Mouse (Mus musculus): ENCODE data around the gene Cdnf. TPM values are rescaled to one million over a fixed set of nuclear protein-coding genes. Genes with fewer than 3 reads are reported as not detected.
A peak's percentile ranks its signal among the peaks of the same experiment; 100 is the strongest.

The Cdnf gene
- total and polyA plus RNA-seq, 2 experiments, result 0.46 TPM; not detected in 1

DNA sequence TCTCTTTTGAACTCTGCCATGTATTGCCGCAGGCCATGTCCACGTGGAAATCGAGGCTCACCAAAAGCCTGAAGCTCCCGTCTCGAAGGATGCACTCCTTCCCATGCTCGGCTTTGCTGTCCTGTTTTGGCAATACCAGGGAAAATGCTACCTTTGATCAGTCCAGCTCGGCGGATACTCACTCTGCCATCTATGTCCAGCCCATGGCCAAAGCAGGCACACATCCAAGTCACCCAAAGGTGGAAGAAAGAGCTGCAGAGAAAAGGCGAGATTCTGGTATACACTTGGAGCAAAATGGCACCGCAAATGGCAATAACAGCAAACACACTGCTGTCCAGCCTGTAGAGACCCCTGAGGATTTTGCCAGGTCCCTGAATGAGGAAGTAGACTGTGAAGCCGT lies 57.8 kb downstream of the Cdnf start:
- Histone ChIP-seq H3K36me3 (ENCODE audit: control insufficient read depth, insufficient read depth, low read length) (no peaks in the 10 kb centered on the region), H3K27me3 (ENCODE audit: control insufficient read depth, insufficient read depth, low read length) (no peaks in the 10 kb centered on the region), H3K79me2 (ENCODE audit: control insufficient read depth, insufficient read depth, low read length) (no peaks in the 10 kb centered on the region), H3K27ac (replicated peaks; ENCODE audit: insufficient read depth, low read depth, low read length) (peak overlapping the region; percentile 67; the same call in 1 of the 2 replicates), H3K4me3 (ENCODE audit: insufficient read depth, low read depth, low read length) (peak overlapping the region; percentile 51), H3K9ac (ENCODE audit: low read depth, low read length) (peak overlapping the region; percentile 18; the same call in 1 of the 2 replicates), H3K4me1 (ENCODE audit: control insufficient read depth, insufficient read depth, low read length) (0 out of 2 replicates have a peak, but pooled peaks cover 2% of the 10 kb centered on the region)
- DNase-seq (ENCODE audit: extremely low read depth, low read depth, low spot score), result peak; percentile 88
- WGBS, result 45% methylated on average over 11 of the region's 11 CpGs
- no peak for TF ChIP-seq POLR2A (IDR thresholded peaks at IDR 0.05; ENCODE audit: extremely low read depth, insufficient read depth, low read length)
- TF ChIP-seq CTCF (IDR thresholded peaks at IDR 0.05; ENCODE audit: low read depth, low read length), result no peak

DNA sequence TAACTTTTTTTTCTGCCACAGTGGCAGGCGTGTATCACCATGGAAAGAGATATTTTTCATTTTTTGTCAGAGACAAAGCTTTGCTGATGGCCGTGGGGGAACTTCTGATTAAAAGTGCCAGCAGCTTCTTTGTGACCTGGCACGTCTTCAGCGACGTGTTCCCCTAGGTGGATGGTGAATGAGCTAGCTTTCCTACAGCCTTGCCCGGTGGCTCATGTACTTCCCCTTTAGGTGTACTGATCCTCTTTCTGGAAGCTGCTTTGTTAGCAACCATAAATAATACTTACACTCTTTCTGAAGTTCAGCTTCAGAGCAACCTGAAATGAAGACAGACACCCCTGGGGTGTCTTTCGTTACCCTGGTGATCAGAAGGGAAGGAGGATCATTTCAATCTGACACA lies 61.1 kb downstream of the Cdnf start:
- no peak for DNase-seq (ENCODE audit: extremely low read depth, low read depth, low spot score)
- 89% methylated on average over 7 of the region's 7 CpGs for WGBS
- Histone ChIP-seq H3K27ac (replicated peaks; ENCODE audit: insufficient read depth, low read depth, low read length) (no peak overlapping the region), H3K27me3 (ENCODE audit: control insufficient read depth, insufficient read depth, low read length) (no peaks in the 10 kb centered on the region), H3K9ac (ENCODE audit: low read depth, low read length) (no peak overlapping the region), H3K36me3 (ENCODE audit: control insufficient read depth, insufficient read depth, low read length) (no peaks in the 10 kb centered on the region), H3K4me3 (ENCODE audit: insufficient read depth, low read depth, low read length) (no peak overlapping the region), H3K79me2 (ENCODE audit: control insufficient read depth, insufficient read depth, low read length) (no peaks in the 10 kb centered on the region), H3K4me1 (ENCODE audit: control insufficient read depth, insufficient read depth, low read length) (peaks cover 5% of the 10 kb centered on the region)
- TF ChIP-seq CTCF (IDR thresholded peaks at IDR 0.05; ENCODE audit: low read depth, low read length), result no peak
- no peak for TF ChIP-seq POLR2A (IDR thresholded peaks at IDR 0.05; ENCODE audit: extremely low read depth, insufficient read depth, low read length)

DNA sequence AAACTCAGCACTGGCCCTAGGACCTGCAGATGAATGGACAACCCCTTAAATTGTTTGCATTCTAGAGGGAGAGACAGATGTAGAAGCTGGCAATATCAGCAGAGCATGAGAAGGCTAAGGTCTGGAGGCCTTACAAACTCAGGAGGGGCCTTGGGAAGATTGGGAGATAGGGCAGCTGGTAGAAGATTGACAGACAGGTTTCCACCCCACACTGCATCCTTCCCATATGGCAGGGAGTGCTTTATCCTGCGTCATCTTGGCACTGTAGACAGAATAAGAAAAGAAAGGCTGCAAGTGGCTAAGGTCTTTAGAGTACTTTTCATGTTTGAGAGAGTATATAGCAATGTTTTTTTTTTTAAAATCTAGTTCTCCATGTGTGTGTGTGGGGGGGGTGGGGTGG lies 62.3 kb downstream of the Cdnf start:
- no peaks in the 10 kb centered on the region for H3K27me3 ChIP-seq (ENCODE audit: control insufficient read depth, insufficient read depth, low read length)
- no peak overlapping the region for H3K9ac ChIP-seq (ENCODE audit: low read depth, low read length)
- 84% methylated on average over 1 of the region's 1 CpGs for WGBS
- peaks cover 13% of the 10 kb centered on the region for H3K4me1 ChIP-seq (ENCODE audit: control insufficient read depth, insufficient read depth, low read length)
- DNase-seq (ENCODE audit: extremely low read depth, low read depth, low spot score), result no peak
- H3K36me3 ChIP-seq (ENCODE audit: control insufficient read depth, insufficient read depth, low read length), result no peaks in the 10 kb centered on the region
- H3K27ac ChIP-seq (replicated peaks; ENCODE audit: insufficient read depth, low read depth, low read length), result no peak overlapping the region
- no peaks in the 10 kb centered on the region for H3K79me2 ChIP-seq (ENCODE audit: control insufficient read depth, insufficient read depth, low read length)
- no peak overlapping the region for H3K4me3 ChIP-seq (ENCODE audit: insufficient read depth, low read depth, low read length)
- TF ChIP-seq CTCF (IDR thresholded peaks at IDR 0.05; ENCODE audit: low read depth, low read length) (no peak), POLR2A (IDR thresholded peaks at IDR 0.05; ENCODE audit: extremely low read depth, insufficient read depth, low read length) (no peak)

Other genes with a start within 250 kb of the Cdnf start
- gene Nmt2, start 228.8 kb upstream of the Cdnf start, total RNA-seq (2014; rRNA removed), result 13.2 and 16.4 TPM in 2 replicates
- gene Nmt2, start 228.8 kb upstream of the Cdnf start, polyA plus RNA-seq (2012; rRNA removed), result 5.1 and 5.4 TPM in 2 replicates
- gene Rpp38, start 180.4 kb upstream of the Cdnf start, total RNA-seq (2014; rRNA removed), result 2.6 and 3.4 TPM in 2 replicates
- gene Rpp38, start 180.4 kb upstream of the Cdnf start, polyA plus RNA-seq (2012; rRNA removed), result 1.9 and 2.3 TPM in 2 replicates
- gene Acbd7, start 176.9 kb upstream of the Cdnf start, total RNA-seq (2014; rRNA removed), result not detected in 2 replicates
- gene Acbd7, start 176.9 kb upstream of the Cdnf start, polyA plus RNA-seq (2012; rRNA removed), result not detected in 2 replicates
- gene Olah, start 115.8 kb upstream of the Cdnf start, total RNA-seq (2014; rRNA removed), result not detected in 2 replicates
- not detected in 2 replicates for gene Olah, start 115.8 kb upstream of the Cdnf start, polyA plus RNA-seq (2012; rRNA removed)
- gene Meig1, start 90.4 kb upstream of the Cdnf start, total RNA-seq (2014; rRNA removed), result not detected in 2 replicates
- not detected in 2 replicates for gene Meig1, start 90.4 kb upstream of the Cdnf start, polyA plus RNA-seq (2012; rRNA removed)
- 5.6 and 5.8 TPM in 2 replicates for gene Dclre1c, start 88.9 kb upstream of the Cdnf start, total RNA-seq (2014; rRNA removed)
- gene Dclre1c, start 88.9 kb upstream of the Cdnf start, polyA plus RNA-seq (2012; rRNA removed), result 1.2 and 1.8 TPM in 2 replicates
- 0.27 and 0.46 TPM in 2 replicates for gene Suv39h2, start 38.0 kb upstream of the Cdnf start, total RNA-seq (2014; rRNA removed)
- 0.12 and 0.13 TPM in 2 replicates for gene Suv39h2, start 38.0 kb upstream of the Cdnf start, polyA plus RNA-seq (2012; rRNA removed)
- gene Gm45902, start 240 bp upstream of the Cdnf start, total RNA-seq (2014; rRNA removed), result 1.1 and 1.3 TPM in 2 replicates
- 0.45 and 0.61 TPM in 2 replicates for gene Gm45902, start 240 bp upstream of the Cdnf start, polyA plus RNA-seq (2012; rRNA removed)
- gene Hspa14, start 216 bp upstream of the Cdnf start, total RNA-seq (2014; rRNA removed), result 14.9 and 17.4 TPM in 2 replicates
- 9.5 and 12.3 TPM in 2 replicates for gene Hspa14, start 216 bp upstream of the Cdnf start, polyA plus RNA-seq (2012; rRNA removed)
- gene Fam107b, start 57.5 kb downstream of the Cdnf start, total RNA-seq (2014; rRNA removed), result 50.6 and 68.6 TPM in 2 replicates
- 13.7 and 18.3 TPM in 2 replicates for gene Fam107b, start 57.5 kb downstream of the Cdnf start, polyA plus RNA-seq (2012; rRNA removed)